Mouse (Mus musculus) testis, postnatal 14 days (tissue): ENCODE measurements around the gene Zfp92.

Source experiments
- DNase-seq: peaks from one replicate; pipeline ENCODE4 v3.0.0; 2021; ENCODE audit warnings: low spot score

Zfp92 gene

GRCm38 (mm10) chrX:73474340-73475165 is 63.7 kb downstream of the Zfp92 start:
- no peak for DNase-seq

GRCm38 (mm10) chrX:73475658-73476256 is 64.9 kb downstream of the Zfp92 start:
- no peak for DNase-seq

- peak; percentile 48 for DNase-seq
These were observed 65.7 kb downstream of the Zfp92 start for GRCm38 (mm10) chrX:73476621-73477020.

GRCm38 (mm10) chrX:73477500-73477899 is 66.6 kb downstream of the Zfp92 start:
- no peak for DNase-seq
